ENCODE assay signal across 9 mouse cellular contexts in the genomic region with DNA sequence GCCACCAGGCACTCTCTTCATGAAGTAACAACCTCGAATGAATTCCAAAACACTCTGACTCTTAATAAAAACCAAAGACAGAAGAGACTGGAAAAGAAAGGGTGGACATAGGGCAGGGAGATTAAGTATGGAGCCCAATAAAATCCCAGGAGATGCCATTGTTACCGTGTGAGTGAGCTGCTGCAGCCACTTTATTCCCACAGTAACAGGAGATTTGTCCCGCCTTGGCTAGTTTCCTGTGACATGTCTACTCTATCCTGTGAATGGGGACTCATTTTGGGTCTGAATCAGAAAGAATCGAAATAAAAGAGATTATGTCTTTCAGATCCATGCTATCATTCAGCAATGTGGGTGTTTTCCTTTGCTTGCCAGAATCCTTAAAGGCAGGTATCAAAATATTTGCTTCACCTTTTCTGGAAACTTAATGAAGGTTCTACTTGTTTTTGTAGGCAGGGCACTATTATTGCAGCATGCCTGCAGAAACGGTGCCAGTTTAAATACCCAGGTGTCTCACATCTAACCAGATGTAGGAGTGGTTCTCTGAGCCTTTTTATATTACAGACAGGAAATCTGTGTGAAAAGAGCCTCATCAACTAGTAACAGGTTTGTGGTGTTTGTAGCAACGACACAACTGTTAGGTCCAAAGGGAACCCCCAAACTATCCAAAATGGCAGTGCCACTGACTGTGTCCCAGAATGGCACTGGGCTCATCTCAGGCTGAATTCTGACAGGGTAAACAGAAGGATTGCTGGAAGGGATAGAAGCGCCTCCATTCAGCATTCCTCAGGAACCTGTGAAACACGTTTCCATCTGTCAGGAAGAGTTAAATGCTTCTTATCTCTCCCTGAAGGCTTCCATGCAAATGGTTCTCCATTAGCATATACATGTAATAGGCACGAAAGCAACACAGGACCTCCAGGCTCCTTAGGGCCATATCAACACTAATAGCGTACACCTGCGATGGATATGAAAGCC. TPM values are rescaled to one million over a fixed set of nuclear protein-coding genes. Genes with fewer than 3 reads are reported as not detected.
DNase-seq lines count a peak whose midpoint lies in the region; ATAC-seq and TF ChIP-seq lines count a peak whose summit lies in the region.
"Had no signal": no experiment of that assay in that cellular context is flagged by ENCODE, and none has a peak within 500 bp of the region (broad histone marks: within the 10 kb centered on the region; RNA-seq: fewer than 3 reads in every experiment).

No protein-coding gene starts in this region.

- TF ChIP-seq POLR2A in bone marrow, adult 2 months (IDR thresholded peaks at IDR 0.05; ENCODE audit: borderline replicate concordance, control insufficient read depth, low read depth, low read length): no peak

- no peak for DNase-seq in kidney, adult 8-10 months
- DNase-seq in forebrain, postnatal 0 days: no peak
- no peak for DNase-seq in midbrain, embryonic 10.5 days (ENCODE audit: low spot score)
- no peak for DNase-seq in cerebellum, postnatal 14 days
- no peak for DNase-seq in ovary, postnatal 36 days (ENCODE audit: low spot score)
- DNase-seq in frontal cortex, postnatal 36 days (ENCODE audit: low spot score in 2 of 2): no peak

- H3K4me2 ChIP-seq in kidney, embryonic 14.5 days (replicated peaks; ENCODE audit: low read depth, low read length): no peak overlapping the region
- no peak overlapping the region for H3K4me2 ChIP-seq in forebrain, postnatal 0 days (ENCODE audit: low read depth)

- no peaks in the 10 kb centered on the region for H3K27me3 ChIP-seq in kidney, embryonic 14.5 days (ENCODE audit: control insufficient read depth, insufficient read depth, low read length)
- no peaks in the 10 kb centered on the region for H3K27me3 ChIP-seq in forebrain, postnatal 0 days (ENCODE audit: insufficient read depth, low read length)
- peaks cover 9% of the 10 kb centered on the region for H3K27me3 ChIP-seq in midbrain, embryonic 10.5 days (ENCODE audit: low read depth, poor library complexity, severe bottlenecking)

- no peaks in the 10 kb centered on the region for H3K36me3 ChIP-seq in kidney, embryonic 14.5 days (ENCODE audit: control insufficient read depth, insufficient read depth, low read length)
- no peaks in the 10 kb centered on the region for H3K36me3 ChIP-seq in forebrain, postnatal 0 days (ENCODE audit: insufficient read depth)
- H3K36me3 ChIP-seq in midbrain, embryonic 10.5 days: no peaks in the 10 kb centered on the region

- peak overlapping the region; percentile 38; the same call in 1 of the 2 replicates for H3K27ac ChIP-seq in kidney, embryonic 14.5 days (ENCODE audit: low read depth, low read length)
- peak overlapping the region; percentile 78 for H3K27ac ChIP-seq in bone marrow, adult 2 months (ENCODE audit: control insufficient read depth, insufficient read depth, low read depth, low read length, poor library complexity)
- H3K27ac ChIP-seq in forebrain, postnatal 0 days (ENCODE audit: low read depth, low read length): 0 out of 2 replicates have a peak overlapping the region, but pooled peaks have one; percentile 2
- H3K27ac ChIP-seq in midbrain, embryonic 10.5 days (replicated peaks): peak overlapping the region; percentile 28

- no peaks in the 10 kb centered on the region for H3K9me3 ChIP-seq in kidney, embryonic 14.5 days (ENCODE audit: control insufficient read depth, low read length)
- no peaks in the 10 kb centered on the region for H3K9me3 ChIP-seq in forebrain, postnatal 0 days (ENCODE audit: low read length)
- peaks cover 9% of the 10 kb centered on the region; the same call in 1 of the 2 replicates for H3K9me3 ChIP-seq in midbrain, embryonic 10.5 days (replicated peaks)

- H3K4me1 ChIP-seq in kidney, embryonic 14.5 days (ENCODE audit: control insufficient read depth, insufficient read depth, low read length): peaks cover 22% of the 10 kb centered on the region
- H3K4me1 ChIP-seq in bone marrow, adult 2 months (ENCODE audit: control insufficient read depth, insufficient read depth, low read length): peaks cover 8% of the 10 kb centered on the region
- peaks cover 11% of the 10 kb centered on the region for H3K4me1 ChIP-seq in forebrain, postnatal 0 days (ENCODE audit: insufficient read depth)
- H3K4me1 ChIP-seq in midbrain, embryonic 10.5 days: peaks cover 47% of the 10 kb centered on the region

- no peak for ATAC-seq in kidney, embryonic 14.5 days (ENCODE audit: low FRiP score, low TSS enrichment)
- ATAC-seq in forebrain, postnatal 0 days: no peak

- 56% methylated on average over 11 of the region's 11 CpGs for WGBS in kidney, embryonic 14.5 days
- 55% methylated on average over 11 of the region's 11 CpGs for WGBS in bone marrow, adult 2 months
- 41% methylated on average over 11 of the region's 11 CpGs for WGBS in forebrain, postnatal 0 days
- 68% methylated on average over 11 of the region's 11 CpGs for WGBS in midbrain, embryonic 10.5 days

- H3K9ac ChIP-seq in kidney, embryonic 14.5 days (ENCODE audit: low read depth, low read length): no peak overlapping the region
- H3K9ac ChIP-seq in forebrain, postnatal 0 days: no peak overlapping the region

- TF ChIP-seq CTCF in bone marrow, adult 2 months (IDR thresholded peaks at IDR 0.05; ENCODE audit: control insufficient read depth, insufficient read depth, low read length): no peak
- TF ChIP-seq CTCF in forebrain, postnatal 0 days (IDR thresholded peaks at IDR 0.05; ENCODE audit: low read depth): no peak

- no peak overlapping the region for H3K4me3 ChIP-seq in kidney, embryonic 14.5 days (ENCODE audit: low read length)
- no peak overlapping the region for H3K4me3 ChIP-seq in bone marrow, adult 2 months (replicated peaks; ENCODE audit: control insufficient read depth, low read depth, low read length)
- H3K4me3 ChIP-seq in forebrain, postnatal 0 days (ENCODE audit: low read depth, low read length): no peak overlapping the region
- H3K4me3 ChIP-seq in midbrain, embryonic 10.5 days: no peak overlapping the region
- H3K4me3 ChIP-seq: erythroblast, embryonic 14.5 days had no signal

RNA-seq across cellular contexts. Expression of a gene that starts 55.5 kb away (rescaled TPM):
- 43.7 and 70.9 TPM in 2 replicates for polyA plus RNA-seq in kidney, embryonic 14.5 days (2014; fragmentation: Nextera tagmentation; extraction: Ambion mirVana)
- polyA plus RNA-seq in bone marrow, adult 2 months (2011; ENCODE audit: insufficient read depth, insufficient read length, low replicate concordance, missing spikeins): 60.1 and 96.4 TPM in 2 replicates
- total RNA-seq in forebrain, postnatal 0 days (2014; rRNA removed): 31.9 and 53.9 TPM in 2 replicates
- 20.2 and 32.0 TPM in 2 replicates for polyA plus RNA-seq in forebrain, postnatal 0 days (2015; fragmentation: Nextera tagmentation; extraction: Ambion mirVana)
- 39.6 and 48.3 TPM in 2 replicates for polyA plus RNA-seq in midbrain, embryonic 10.5 days (2016; fragmentation: Nextera tagmentation; extraction: Ambion mirVana)

Comparison
In these comparisons a context has a peak if more than half of its experiments do, and no peak if none do; other contexts are left out.
1. H3K27ac ChIP-seq: peak in every context shown above with its lines; median percentile 78 in bone marrow, adult 2 months; 38 in kidney, embryonic 14.5 days; 28 in midbrain, embryonic 10.5 days; 2 in forebrain, postnatal 0 days.